Mouse (Mus musculus): ENCODE data around the gene Snu13.

- TF ChIP-seq POLR2A (IDR thresholded peaks at IDR 0.05; ENCODE audit: borderline replicate concordance, insufficient read depth, low read length): no peak
- TF ChIP-seq CTCF (IDR thresholded peaks at IDR 0.05; ENCODE audit: borderline replicate concordance, insufficient read depth, low read depth, low read length): peak; percentile 78
Measured at GRCm38 (mm10) chr15:82065511-82065910, 18.1 kb upstream of the Snu13 start.

All from cerebellum, adult 2 months (tissue).